Comparison of ENCODE assay signal across 17 mouse cellular contexts in the genomic region with DNA sequence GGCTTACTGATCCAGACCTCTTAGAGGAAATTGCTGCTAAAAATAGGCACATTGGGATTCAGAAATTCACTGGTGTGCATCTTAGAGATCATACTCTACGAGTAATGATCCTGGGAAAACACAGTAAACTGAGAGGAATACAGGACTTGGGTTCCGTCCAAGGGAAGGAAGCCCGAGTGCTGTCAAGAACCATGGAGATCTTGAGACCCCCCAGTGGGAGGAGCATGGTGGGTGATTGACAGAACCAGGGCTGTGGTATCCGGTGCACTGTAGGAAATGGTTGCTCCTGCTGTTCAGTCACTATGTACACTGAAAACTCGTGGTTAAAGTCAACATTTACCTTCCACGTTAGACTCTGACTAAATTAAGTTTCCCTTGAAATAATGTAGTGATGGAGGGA.
"Had no signal": no experiment of that assay in that cellular context is flagged by ENCODE, and none has a peak within 500 bp of the region (broad histone marks: within the 10 kb centered on the region; RNA-seq: fewer than 3 reads in every experiment).

No protein-coding gene starts in this region.

- DNase-seq: kidney, adult 11 months; kidney, adult 8-10 months; kidney, postnatal 10 days; kidney, postnatal 36 days; liver, embryonic 13.5 days; lung, postnatal 10 days; lung, postnatal 36 days; midbrain, embryonic 14.5 days; thymus, adult 18-20 months; thymus, postnatal 36 days had no signal

- H3K9ac ChIP-seq: kidney, embryonic 15.5 days; liver, embryonic 13.5 days; lung, embryonic 15.5 days; neural tube, embryonic 12.5 days; neural tube, embryonic 15.5 days had no signal

- H3K4me2 ChIP-seq: kidney, embryonic 15.5 days; liver, embryonic 13.5 days; lung, embryonic 15.5 days; midbrain, embryonic 11.5 days; neural tube, embryonic 12.5 days; neural tube, embryonic 15.5 days had no signal

- H3K4me3 ChIP-seq: kidney, embryonic 15.5 days; liver, embryonic 13.5 days; lung, embryonic 15.5 days; megakaryocyte, embryonic 14.5 days; myocyte; neural tube, embryonic 12.5 days; neural tube, embryonic 15.5 days had no signal

- H3K4me1 ChIP-seq: kidney, embryonic 15.5 days; liver, embryonic 13.5 days; lung, embryonic 15.5 days; megakaryocyte, embryonic 14.5 days; neural tube, embryonic 12.5 days; neural tube, embryonic 15.5 days had no signal

- H3K27me3 ChIP-seq: kidney, embryonic 15.5 days; liver, embryonic 13.5 days; lung, embryonic 15.5 days; megakaryocyte, embryonic 14.5 days; neural tube, embryonic 12.5 days; neural tube, embryonic 15.5 days had no signal

- H3K27ac ChIP-seq: kidney, embryonic 15.5 days; liver, embryonic 13.5 days; lung, embryonic 15.5 days; neural tube, embryonic 12.5 days; neural tube, embryonic 15.5 days had no signal

- H3K36me3 ChIP-seq: kidney, embryonic 15.5 days; liver, embryonic 13.5 days; lung, embryonic 15.5 days; neural tube, embryonic 12.5 days; neural tube, embryonic 15.5 days had no signal

- H3K9me3 ChIP-seq: kidney, embryonic 15.5 days; liver, embryonic 13.5 days; lung, embryonic 15.5 days; neural tube, embryonic 12.5 days; neural tube, embryonic 15.5 days had no signal
